Mouse (Mus musculus) limb, embryonic 14.5 days (tissue): ENCODE measurements at regions not wholly inside any gene's neighbourhood (a gene's known extent, or its start where the extent isn't known, plus 50 kb on each side); places are given as distances from the start of the nearest gene placed in this dataset.
"Not testable (repeated sequence)": the region's sequence is repeated elsewhere in the genome, so short reads cannot be mapped to it uniquely, and the experiment has no call there.

ENCODE experiments used
- ATAC-seq: fragments of 200-750 bp; cut with Nextera tagmentation; 2 replicates; pipeline ENCODE4 v1.8.0; 2017; ENCODE audit warnings: low read depth, moderate number of reproducible peaks, moderate TSS enrichment; ENCODE audit not compliant: low FRiP score
- DNase-seq: peaks from one replicate; pipeline ENCODE4 v3.0.0-alpha.2; 2015; ENCODE audit warnings: low spot score
- H3K27ac ChIP-seq: fragments of 300-500 bp; sonication (generic); replicated peaks from 2 replicates; pipeline ENCODE4 v1.5.1; 2014; ENCODE audit warnings: low read depth, mild to moderate bottlenecking, low read length, moderate library complexity, mixed read lengths
- H3K27me3 ChIP-seq: fragments of 300-500 bp; sonication (generic); 2 replicates; pipeline ENCODE4 v1.6.1; 2014; ENCODE audit warnings: low read length, mixed read lengths; ENCODE audit not compliant: control insufficient read depth, insufficient read depth
- H3K36me3 ChIP-seq: fragments of 300-500 bp; sonication (generic); 2 replicates; pipeline ENCODE4 v1.6.1; 2014; ENCODE audit warnings: mild to moderate bottlenecking, low read length, moderate library complexity, mixed read lengths; ENCODE audit not compliant: control insufficient read depth, insufficient read depth
- H3K4me1 ChIP-seq: fragments of 300-500 bp; sonication (generic); 2 replicates; pipeline ENCODE4 v1.6.1; 2014; ENCODE audit warnings: antibody characterized with exemption, low read length, mixed read lengths; ENCODE audit not compliant: control insufficient read depth, insufficient read depth
- H3K4me2 ChIP-seq: fragments of 300-500 bp; sonication (generic); replicated peaks from 2 replicates; pipeline ENCODE4 v1.6.1; 2014; ENCODE audit warnings: low read depth, mild to moderate bottlenecking, low read length, moderate library complexity; ENCODE audit not compliant: severe bottlenecking
- H3K4me3 ChIP-seq: fragments of 300-500 bp; sonication (generic); replicated peaks from 2 replicates; pipeline ENCODE4 v1.5.1; 2014; ENCODE audit warnings: low read length
- H3K9ac ChIP-seq: fragments of 300-500 bp; sonication (generic); 2 replicates; pipeline ENCODE4 v1.6.1; 2014; ENCODE audit warnings: mild to moderate bottlenecking, low read depth, low read length, moderate library complexity; ENCODE audit not compliant: severe bottlenecking
- H3K9me3 ChIP-seq: fragments of 300-500 bp; sonication (generic); 2 replicates; pipeline ENCODE4 v1.6.1; 2016; ENCODE audit warnings: low read length; ENCODE audit not compliant: control insufficient read depth
- POLR2A ChIP-seq: fragments of 200-500 bp; IDR thresholded peaks from 2 replicates; pipeline ENCODE4 v1.8.0; 2012; ENCODE audit warnings: inconsistent platforms, mild to moderate bottlenecking, moderate library complexity, borderline replicate concordance; ENCODE audit not compliant: insufficient read depth, insufficient read length; ENCODE audit errors: extremely low read depth
- WGBS: fragments of 180-500 bp; shearing (Covaris S2); extraction: QIAGEN DNeasy Blood & Tissue Kit; methylation state at CpG from one replicate; pipeline ENCODE4 v1.1.7; 2014; 5-methylcytosine and 5-hydroxymethylcytosine counted together

GRCm38 (mm10) chr1:12572770-12573169 lies 1158.9 kb downstream of the A830018L16Rik start:
- 65% methylated on average over 4 of the region's 4 CpGs for WGBS
- no peak overlapping the region for H3K4me2 ChIP-seq
- ATAC-seq (no peak), DNase-seq (no peak)
- no peaks in the 10 kb centered on the region for H3K9me3 ChIP-seq
- no peaks in the 10 kb centered on the region for H3K27me3 ChIP-seq
- no peak overlapping the region for H3K4me3 ChIP-seq
- no peaks in the 10 kb centered on the region for H3K36me3 ChIP-seq
- TF ChIP-seq POLR2A: no peak
- H3K9ac ChIP-seq: no peak overlapping the region
- peaks cover 14% of the 10 kb centered on the region; the same call in 1 of the 2 replicates for H3K4me1 ChIP-seq
- no peak overlapping the region for H3K27ac ChIP-seq

DNA sequence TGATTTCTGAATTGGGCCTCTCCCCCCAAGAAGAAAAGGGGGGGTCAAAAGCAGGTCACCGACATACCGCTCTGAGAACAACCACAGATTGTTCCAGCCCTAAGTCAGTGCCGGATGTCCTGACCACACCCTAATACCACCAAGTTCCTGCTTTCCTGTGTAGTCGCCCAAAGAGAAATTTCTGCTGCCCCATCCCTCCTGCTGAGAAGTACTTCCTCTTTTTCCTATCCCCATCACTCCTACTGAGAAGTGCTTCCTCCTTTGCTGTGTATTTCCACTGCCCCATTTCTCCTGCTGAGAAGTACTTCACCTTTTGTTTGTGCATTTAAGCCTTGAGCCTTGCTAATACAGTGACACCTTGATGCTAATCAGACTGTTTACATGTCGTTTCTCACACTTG lies 1160.4 kb downstream of the A830018L16Rik start:
- ATAC-seq (no peak), DNase-seq (no peak)
- H3K27me3 ChIP-seq: no peaks in the 10 kb centered on the region
- no peaks in the 10 kb centered on the region for H3K9me3 ChIP-seq
- no peak overlapping the region for H3K9ac ChIP-seq
- peaks cover 14% of the 10 kb centered on the region; the same call in 1 of the 2 replicates for H3K4me1 ChIP-seq
- H3K4me3 ChIP-seq: no peak overlapping the region
- no peak overlapping the region for H3K27ac ChIP-seq
- no peak for TF ChIP-seq POLR2A
- 78% methylated on average over 5 of the region's 5 CpGs for WGBS
- no peak overlapping the region for H3K4me2 ChIP-seq
- no peaks in the 10 kb centered on the region for H3K36me3 ChIP-seq

DNA sequence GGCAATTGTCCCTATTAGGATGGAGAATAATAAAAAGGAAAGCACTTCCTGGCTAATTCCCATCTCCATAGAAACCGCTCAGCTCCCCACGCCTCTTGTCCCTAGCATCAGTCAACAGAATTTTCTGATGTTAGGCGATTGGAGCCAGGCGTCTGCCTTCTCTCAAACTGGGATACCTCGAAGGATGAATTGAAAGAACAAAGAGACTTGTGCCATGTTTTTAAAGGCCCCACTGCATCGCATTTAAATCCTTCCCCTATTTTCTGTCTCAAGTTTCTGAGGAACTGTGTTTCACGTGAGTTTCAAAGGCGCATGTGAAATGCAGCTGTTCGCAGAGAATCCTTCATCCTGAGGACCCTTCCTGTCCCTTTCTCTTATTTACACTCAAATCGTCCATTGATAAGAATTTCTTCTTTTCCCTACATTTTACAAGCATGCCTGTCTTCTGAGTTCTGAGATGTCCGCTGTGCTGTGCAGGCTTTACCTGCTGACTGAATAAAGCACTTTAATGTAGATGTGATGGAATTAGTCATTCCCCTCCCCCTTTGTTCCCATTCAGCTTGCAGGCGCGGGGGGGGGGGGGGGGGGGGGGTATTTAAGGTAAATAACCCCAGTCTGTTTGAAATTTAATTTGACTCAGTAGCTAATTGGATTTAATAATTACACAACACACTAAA lies 1163.3 kb downstream of the A830018L16Rik start:
- no peak for DNase-seq
- 8% methylated on average over 12 of the region's 13 CpGs for WGBS
- Histone ChIP-seq H3K4me2 (no peak overlapping the region), H3K9me3 (no peaks in the 10 kb centered on the region), H3K4me3 (no peak overlapping the region), H3K27ac (no peak overlapping the region), H3K4me1 (peaks cover 11% of the 10 kb centered on the region; the same call in 1 of the 2 replicates), H3K9ac (no peak overlapping the region), H3K27me3 (no peaks in the 10 kb centered on the region), H3K36me3 (no peaks in the 10 kb centered on the region)
- no peak for TF ChIP-seq POLR2A
- no peak for ATAC-seq

DNA sequence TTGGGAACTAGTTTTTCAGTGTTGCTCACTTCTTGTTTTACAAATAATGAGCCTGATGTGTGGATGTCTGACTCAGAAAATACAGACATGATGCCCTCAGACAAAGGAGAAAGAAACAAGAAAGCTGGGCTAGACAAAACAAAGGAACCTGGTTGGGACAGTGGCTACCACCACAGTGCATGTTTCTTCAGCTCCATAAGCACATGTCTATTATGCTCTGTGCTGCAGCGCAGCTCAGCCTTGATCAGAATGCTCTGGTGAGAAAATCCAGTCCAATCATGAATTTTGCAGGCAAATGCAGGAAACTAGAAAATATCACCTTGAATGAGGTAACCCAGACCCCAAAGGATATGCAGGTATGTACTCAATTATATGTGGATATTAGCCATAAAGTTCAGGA lies 1164.1 kb downstream of the A830018L16Rik start:
- TF ChIP-seq POLR2A: no peak
- no peak for DNase-seq
- Histone ChIP-seq H3K4me1 (peaks cover 10% of the 10 kb centered on the region; the same call in 1 of the 2 replicates), H3K27ac (no peak overlapping the region), H3K36me3 (no peaks in the 10 kb centered on the region), H3K9me3 (no peaks in the 10 kb centered on the region), H3K4me3 (no peak overlapping the region), H3K9ac (no peak overlapping the region), H3K27me3 (no peaks in the 10 kb centered on the region), H3K4me2 (no peak overlapping the region)
- ATAC-seq: no peak
- WGBS: 76% methylated on average over 1 of the region's 1 CpGs

DNA sequence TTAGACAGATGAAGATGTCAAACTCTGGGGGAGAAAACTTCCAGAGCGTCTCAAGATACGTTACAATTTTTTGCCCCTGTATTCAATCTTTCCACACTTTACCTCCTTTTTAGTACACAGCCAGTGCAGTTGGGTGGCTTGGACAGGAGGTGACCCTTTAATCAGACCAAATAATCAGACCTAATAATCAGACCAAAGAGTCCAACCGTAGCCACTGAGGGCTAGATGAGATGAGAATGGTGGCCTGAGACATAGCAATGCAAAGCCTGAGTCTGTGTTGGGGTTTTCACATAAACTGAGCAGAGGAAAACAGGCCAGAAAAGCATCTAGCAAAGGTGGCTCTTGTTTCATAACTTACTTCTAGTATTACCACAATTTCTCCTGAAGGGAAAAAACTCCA lies 1169.1 kb downstream of the A830018L16Rik start:
- DNase-seq: no peak
- 76% methylated on average over 3 of the region's 3 CpGs for WGBS
- H3K4me3 ChIP-seq: no peak overlapping the region
- no peak overlapping the region for H3K9ac ChIP-seq
- ATAC-seq: no peak
- H3K4me2 ChIP-seq: no peak overlapping the region
- H3K36me3 ChIP-seq: no peaks in the 10 kb centered on the region
- no peaks in the 10 kb centered on the region for H3K9me3 ChIP-seq
- no peaks in the 10 kb centered on the region; the same call in 1 of the 2 replicates for H3K4me1 ChIP-seq
- H3K27ac ChIP-seq: no peak overlapping the region
- no peak for TF ChIP-seq POLR2A
- no peaks in the 10 kb centered on the region for H3K27me3 ChIP-seq

DNA sequence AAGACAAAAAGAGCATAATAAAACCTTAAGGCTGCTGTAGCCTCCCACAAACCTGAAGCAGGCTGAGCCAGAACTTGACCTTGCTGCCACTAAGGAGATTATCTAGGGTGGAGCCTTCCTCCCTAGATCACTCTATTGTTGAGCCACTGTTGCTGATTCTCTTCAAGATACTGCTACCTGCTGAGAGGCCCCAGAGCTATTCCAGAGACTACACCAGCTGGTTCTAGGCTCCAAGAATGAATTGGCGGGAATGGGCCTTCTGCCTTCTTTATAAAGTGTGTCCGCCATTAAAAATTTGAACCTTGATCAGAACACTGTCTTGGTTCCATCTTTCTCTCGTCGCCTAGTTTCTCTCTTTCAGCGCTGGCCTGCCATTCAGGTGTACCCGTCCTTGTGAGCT lies 1173.1 kb downstream of the A830018L16Rik start:
- WGBS: 91% methylated on average over 6 of the region's 6 CpGs
- not testable (repeated sequence) for H3K36me3 ChIP-seq, H3K9ac ChIP-seq, H3K9me3 ChIP-seq, H3K27ac ChIP-seq, H3K4me1 ChIP-seq, H3K4me2 ChIP-seq, H3K27me3 ChIP-seq, DNase-seq, H3K4me3 ChIP-seq, ATAC-seq
